Mouse (Mus musculus): ENCODE measurements around the gene Cacul1.

Gene Cacul1

DNA sequence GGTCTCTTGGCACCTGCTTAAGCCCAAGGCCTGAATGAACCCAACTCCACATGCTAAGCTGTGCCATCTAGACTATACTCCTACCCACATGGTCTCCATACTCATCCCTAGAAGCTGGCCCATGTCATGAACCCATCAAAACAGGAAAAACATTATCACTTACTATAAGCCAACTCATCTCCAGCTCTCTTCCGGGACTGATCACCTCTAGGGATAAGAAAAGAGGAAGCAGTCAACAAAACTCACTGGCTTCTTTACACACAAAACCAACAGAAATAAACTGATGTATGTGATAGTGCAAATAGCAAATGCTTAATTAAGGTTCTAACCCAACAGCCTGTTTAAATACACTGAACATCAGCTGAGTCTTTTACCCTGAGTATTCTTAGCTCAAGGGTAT, 51.5 kb downstream of the Cacul1 start:
- no peak for DNase-seq

DNA sequence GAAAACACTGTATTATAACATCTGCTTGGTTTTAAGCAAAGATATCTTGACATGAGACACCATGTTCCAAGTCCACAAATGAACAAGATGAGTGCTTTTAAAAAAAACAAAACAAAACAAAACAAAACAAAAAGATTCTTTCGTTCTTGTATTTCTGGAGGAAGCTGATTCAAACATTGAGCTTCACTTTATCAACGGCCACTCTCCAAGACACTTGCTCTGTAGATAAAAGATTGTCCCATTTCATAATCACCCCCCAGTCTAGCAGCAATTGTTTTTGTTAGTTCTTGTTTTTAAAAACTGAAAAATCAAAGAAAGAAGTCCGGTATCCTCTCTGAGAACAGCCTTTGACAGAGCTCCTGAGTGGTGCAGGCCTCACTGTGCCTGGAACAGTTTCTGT, 52.2 kb downstream of the Cacul1 start:
- DNase-seq, result no peak

DNA sequence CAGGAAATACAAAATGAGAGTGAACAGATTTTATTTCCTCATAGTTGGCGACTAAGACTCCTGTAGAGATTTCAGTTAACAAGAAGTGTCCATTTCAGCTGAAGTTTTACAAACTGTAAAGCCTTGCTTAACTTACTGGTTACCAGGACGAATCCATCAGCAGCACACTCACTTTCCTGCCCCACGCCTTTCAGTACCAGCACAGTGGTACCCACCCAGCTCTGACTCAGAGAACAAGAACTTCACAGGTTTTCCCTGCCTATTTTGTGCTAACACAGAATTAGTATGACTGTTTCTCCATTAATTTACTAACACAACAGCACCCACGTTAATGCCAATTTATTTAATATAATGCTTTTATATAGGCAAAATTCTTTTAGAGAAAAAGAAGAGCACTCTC, 53.9 kb downstream of the Cacul1 start:
- DNase-seq, result no peak

GRCm38 (mm10) chr19:60525086-60525485, 55.7 kb downstream of the Cacul1 start:
- DNase-seq, result no peak

DNA sequence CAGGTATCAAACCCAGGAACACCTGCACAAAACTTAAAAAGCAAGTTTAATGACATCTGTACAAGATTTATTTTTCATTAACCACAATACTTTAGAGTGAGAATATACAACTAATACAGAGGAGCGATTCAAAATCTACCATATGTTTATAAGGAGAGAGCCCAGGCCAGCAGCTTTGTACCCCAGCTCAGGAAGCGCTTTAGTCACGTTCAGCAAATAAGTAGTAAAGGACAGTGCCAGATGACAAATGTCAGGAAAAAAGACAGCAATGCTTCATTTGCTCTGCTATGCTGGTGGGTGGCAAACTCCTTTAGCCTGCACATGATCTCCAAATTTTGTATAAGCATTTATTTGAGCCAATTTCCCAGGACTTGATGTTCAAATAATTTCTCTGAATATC, 56.1 kb downstream of the Cacul1 start:
- DNase-seq, result no peak

DNA sequence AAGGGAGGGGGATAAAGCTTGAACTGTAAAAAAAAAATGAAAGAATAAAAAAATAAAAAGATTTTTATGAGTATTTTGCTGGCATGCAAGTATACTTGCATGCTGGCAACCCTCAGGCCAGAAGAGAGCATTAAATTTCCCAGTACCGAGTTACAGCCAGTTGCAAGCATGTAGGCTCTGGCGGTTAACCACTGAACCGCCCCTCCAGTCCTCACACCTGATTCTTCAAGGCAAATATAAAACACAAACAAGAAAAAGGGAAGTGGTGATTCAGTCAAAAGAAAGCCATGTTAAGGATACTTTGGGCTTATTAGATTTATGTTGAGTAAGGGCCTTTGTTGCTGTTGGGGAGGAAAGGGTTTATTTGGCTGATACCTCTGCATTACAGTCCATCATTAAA, 60.7 kb downstream of the Cacul1 start:
- no peak for DNase-seq

DNA sequence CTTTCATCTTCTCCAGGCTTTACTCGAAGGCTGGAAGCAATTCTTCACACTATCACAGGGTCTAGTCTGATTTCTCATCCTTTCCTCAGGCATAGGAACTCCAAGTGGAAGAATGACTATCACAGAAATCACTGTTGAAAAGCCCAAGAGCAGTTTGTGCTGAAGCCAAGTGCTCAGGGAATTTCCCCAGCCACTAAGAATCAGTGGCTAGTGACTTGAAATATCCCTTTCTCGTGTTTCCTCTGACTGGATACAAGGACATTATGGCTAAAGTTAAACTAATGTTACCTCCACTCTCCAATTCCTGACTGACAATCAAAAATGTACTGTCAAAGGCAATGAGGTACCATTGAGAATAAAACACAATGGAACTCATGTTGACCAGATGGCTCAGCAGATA, 65.8 kb downstream of the Cacul1 start:
- DNase-seq, result no peak

- DNase-seq, result no peak
Measured at GRCm38 (mm10) chr19:60513431-60513830, 67.4 kb downstream of the Cacul1 start.

DNA sequence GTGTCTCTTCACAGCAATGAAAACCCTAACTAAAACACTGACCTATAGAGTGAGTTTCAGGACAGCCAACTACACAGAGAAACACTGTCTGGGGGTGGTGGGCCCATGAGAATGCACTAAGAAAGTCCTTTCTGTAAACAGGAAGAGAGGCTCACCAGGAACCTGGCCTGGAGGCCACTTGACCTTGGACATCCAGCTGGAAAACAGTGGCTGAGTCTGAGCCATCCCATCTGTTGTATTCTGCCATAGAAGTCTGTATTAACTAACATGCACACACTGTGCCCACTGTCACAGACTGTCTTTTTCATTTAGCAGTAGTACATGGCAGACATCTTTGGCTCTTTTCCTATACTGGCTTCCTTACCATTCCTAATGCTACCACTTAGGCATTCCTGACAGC, 80.6 kb downstream of the Cacul1 start:
- DNase-seq, result no peak

DNA sequence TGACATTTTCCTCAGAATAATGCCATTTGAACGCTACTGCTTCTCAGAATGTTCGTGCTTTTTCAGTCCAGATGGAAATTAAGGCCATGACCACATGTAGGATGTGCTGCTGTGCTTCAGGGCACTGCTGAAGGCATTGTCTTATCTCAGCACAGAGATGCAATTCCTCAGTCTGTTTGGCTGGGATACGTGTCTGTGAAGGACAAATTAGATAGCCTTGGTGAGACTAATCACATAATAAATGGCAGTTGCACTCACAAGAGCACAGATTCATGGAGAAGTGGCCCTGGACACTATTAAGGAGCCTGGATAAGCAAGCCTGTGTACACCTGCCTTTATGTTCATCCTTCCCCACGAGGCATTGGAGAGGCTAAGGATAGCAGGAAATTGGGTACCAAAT, 83.7 kb downstream of the Cacul1 start:
- no peak for DNase-seq

- no peak for DNase-seq
Measured at GRCm38 (mm10) chr19:60495772-60496171, 85.1 kb downstream of the Cacul1 start.

DNA sequence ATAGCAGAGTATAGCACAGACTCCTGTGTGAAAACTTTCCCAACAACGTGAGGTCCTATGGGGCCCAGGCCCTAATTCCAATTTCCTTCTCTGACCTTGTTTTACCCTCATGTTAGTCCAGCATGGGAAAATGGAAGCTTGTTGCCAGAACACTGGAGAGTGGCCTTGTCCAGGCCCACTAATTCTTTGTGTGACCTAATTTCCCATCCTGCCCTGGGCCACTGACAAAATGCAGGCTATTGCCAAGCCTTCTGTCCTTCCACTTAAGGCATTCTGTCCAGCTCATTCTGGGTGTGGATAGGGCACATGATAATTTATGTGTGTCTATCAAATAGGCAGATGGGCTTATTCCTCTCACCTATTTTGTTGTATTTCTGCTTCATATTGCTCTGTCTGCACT, 91.3 kb downstream of the Cacul1 start:
- no peak for DNase-seq

- no peak for DNase-seq
Measured at GRCm38 (mm10) chr19:60485261-60485660, 95.6 kb downstream of the Cacul1 start.

DNA sequence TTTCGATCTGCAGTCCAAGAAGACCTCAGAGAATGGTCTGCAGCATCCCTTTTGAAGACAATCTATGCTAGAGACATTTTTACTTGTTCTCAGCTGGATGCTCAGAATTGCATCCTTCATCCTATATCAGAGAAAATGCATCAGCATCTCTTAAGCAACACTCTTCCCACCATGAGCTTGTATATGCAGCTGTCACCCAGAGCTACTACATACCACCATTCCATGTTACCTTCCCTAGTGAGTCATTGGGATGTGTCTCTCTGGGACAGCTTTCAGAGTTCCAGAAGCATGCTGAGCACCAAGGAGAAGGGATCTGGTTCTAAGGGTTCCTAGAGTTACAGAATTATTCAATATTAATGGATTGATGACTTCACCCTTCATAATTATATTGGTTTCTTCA, 102.0 kb downstream of the Cacul1 start:
- no peak for DNase-seq

DNA sequence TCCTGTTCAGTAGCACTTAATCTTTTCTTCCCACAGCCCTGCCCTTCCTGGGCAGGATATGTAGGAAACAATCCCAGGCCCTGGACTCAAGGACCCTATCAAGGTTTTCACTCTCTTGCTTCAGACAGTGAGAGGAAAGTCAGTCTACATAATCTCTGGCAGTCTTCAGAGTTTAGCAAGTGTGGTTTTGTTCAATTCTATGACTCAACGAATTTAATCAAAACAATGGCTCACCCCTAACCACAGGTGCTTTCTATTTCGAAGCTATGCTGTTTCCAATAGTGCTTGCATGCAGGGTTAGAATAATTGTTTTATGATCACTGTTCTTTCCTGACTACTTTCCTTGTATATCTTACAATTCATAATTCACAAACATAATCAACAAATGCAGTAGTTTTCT, 103.0 kb downstream of the Cacul1 start:
- DNase-seq, result no peak

Data from embryo, embryonic 11 days (tissue).